Mouse (Mus musculus) midbrain, embryonic 11.5 days (tissue): ENCODE measurements around the gene E330021D16Rik. TPM values are rescaled to one million over a fixed set of nuclear protein-coding genes. Genes with fewer than 3 reads are reported as not detected.

Source experiments
- ATAC-seq: fragments of 200-750 bp; cut with Nextera tagmentation; 2 replicates; pipeline ENCODE4 v1.8.0; 2017; ENCODE audit warnings: moderate TSS enrichment, moderate library complexity; ENCODE audit not compliant: low FRiP score
- DNase-seq: peaks from one replicate; pipeline ENCODE4 v3.0.0; 2015; ENCODE audit warnings: low spot score; ENCODE audit errors: missing footprints
- H3K27ac ChIP-seq: fragments of 300-500 bp; sonication (generic); 2 replicates; pipeline ENCODE4 v1.5.1; 2014; ENCODE audit warnings: low read depth, low read length
- H3K27me3 ChIP-seq: fragments of 300-500 bp; sonication (generic); 2 replicates; pipeline ENCODE4 v1.6.1; 2014; ENCODE audit warnings: mild to moderate bottlenecking, low read length, moderate library complexity, mixed read lengths; ENCODE audit not compliant: control insufficient read depth, insufficient read depth
- H3K36me3 ChIP-seq: fragments of 300-500 bp; sonication (generic); 2 replicates; pipeline ENCODE4 v1.6.1; 2014; ENCODE audit warnings: mild to moderate bottlenecking, low read length, moderate library complexity, mixed read lengths; ENCODE audit not compliant: control insufficient read depth, insufficient read depth
- H3K4me1 ChIP-seq: fragments of 300-500 bp; sonication (generic); 2 replicates; pipeline ENCODE4 v1.6.1; 2014; ENCODE audit warnings: low read length; ENCODE audit not compliant: control insufficient read depth, insufficient read depth
- H3K4me2 ChIP-seq: fragments of 300-500 bp; sonication (generic); 2 replicates; pipeline ENCODE4 v1.6.1; 2014; ENCODE audit warnings: mild to moderate bottlenecking, moderate library complexity
- H3K4me3 ChIP-seq: fragments of 300-500 bp; sonication (generic); 2 replicates; pipeline ENCODE4 v1.5.1; 2014; ENCODE audit warnings: low read depth, low read length
- H3K9ac ChIP-seq: fragments of 300-500 bp; sonication (generic); 2 replicates; pipeline ENCODE4 v1.6.1; 2014; ENCODE audit warnings: low read length
- H3K9me3 ChIP-seq: fragments of 300-500 bp; sonication (generic); 2 replicates; pipeline ENCODE4 v1.6.1; 2016; ENCODE audit warnings: low read length; ENCODE audit not compliant: control insufficient read depth
- WGBS: fragments of 180-500 bp; shearing (Covaris S2); extraction: QIAGEN DNeasy Blood & Tissue Kit; methylation state at CpG from one replicate; pipeline ENCODE4 v1.1.7; 2014; 5-methylcytosine and 5-hydroxymethylcytosine counted together
- polyA plus RNA-seq: library from polyadenylated mRNA; unstranded; fragments of >200 nt; fragmentation: Nextera tagmentation; extraction: Ambion mirVana; gene quantifications from 2 replicates; pipeline ENCODE4 v1.2.1, GENCODE M21; 2014

E330021D16Rik gene
- polyA plus RNA-seq, 1 experiment from 2014 or later: not detected

DNA sequence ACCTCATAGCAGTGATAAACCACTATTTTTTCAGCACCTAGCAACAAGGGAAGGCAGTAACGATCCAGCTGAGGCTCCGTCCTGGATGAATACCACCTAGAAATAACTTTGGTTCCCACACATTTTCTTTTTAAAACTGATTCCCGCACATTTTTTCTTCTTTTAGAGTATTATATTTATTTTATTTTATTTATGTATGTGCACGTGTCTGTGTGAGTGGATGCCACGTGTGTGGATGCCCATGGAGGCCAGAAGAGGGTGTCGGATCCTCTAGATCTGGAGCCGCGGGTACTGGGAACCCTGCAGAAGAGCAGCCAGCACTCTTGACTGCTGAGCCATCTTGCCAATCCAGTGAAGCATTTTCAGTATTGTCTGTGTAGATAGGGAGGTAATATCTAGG, 52.1 kb downstream of the E330021D16Rik start:
- Histone ChIP-seq H3K9me3 (no peaks in the 10 kb centered on the region), H3K4me3 (no peak overlapping the region), H3K4me2 (no peak overlapping the region), H3K4me1 (no peaks in the 10 kb centered on the region), H3K27ac (no peak overlapping the region), H3K9ac (no peak overlapping the region), H3K27me3 (no peaks in the 10 kb centered on the region), H3K36me3 (no peaks in the 10 kb centered on the region)
- 90% methylated on average over 8 of the region's 8 CpGs for WGBS
- DNase-seq: peak; percentile 28
- ATAC-seq: no peak

DNA sequence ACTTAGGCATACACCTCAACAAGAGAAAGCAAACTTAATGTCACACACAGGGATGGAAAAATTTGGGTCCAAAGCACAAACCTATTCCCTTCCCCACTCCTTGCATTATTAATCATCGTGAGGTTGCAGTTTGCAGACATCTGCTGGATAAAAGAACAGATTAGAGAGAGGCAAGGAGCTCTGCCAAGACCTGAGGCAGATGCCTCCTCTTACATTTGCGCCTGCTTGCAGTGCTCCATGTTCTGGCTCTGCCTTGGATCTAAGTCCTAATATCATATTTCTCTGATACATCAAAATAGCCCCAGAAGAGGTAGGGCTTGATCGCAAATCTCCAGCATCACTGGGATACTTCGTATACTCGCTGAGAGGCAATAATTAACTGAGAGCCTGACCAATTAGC, 56.9 kb downstream of the E330021D16Rik start:
- ATAC-seq: no peak
- Histone ChIP-seq H3K9me3 (no peaks in the 10 kb centered on the region), H3K4me2 (no peak overlapping the region), H3K4me1 (no peaks in the 10 kb centered on the region), H3K36me3 (no peaks in the 10 kb centered on the region), H3K27me3 (no peaks in the 10 kb centered on the region), H3K9ac (no peak overlapping the region), H3K4me3 (no peak overlapping the region), H3K27ac (no peak overlapping the region)
- 86% methylated on average over 5 of the region's 5 CpGs for WGBS
- peak; percentile 23 for DNase-seq

DNA sequence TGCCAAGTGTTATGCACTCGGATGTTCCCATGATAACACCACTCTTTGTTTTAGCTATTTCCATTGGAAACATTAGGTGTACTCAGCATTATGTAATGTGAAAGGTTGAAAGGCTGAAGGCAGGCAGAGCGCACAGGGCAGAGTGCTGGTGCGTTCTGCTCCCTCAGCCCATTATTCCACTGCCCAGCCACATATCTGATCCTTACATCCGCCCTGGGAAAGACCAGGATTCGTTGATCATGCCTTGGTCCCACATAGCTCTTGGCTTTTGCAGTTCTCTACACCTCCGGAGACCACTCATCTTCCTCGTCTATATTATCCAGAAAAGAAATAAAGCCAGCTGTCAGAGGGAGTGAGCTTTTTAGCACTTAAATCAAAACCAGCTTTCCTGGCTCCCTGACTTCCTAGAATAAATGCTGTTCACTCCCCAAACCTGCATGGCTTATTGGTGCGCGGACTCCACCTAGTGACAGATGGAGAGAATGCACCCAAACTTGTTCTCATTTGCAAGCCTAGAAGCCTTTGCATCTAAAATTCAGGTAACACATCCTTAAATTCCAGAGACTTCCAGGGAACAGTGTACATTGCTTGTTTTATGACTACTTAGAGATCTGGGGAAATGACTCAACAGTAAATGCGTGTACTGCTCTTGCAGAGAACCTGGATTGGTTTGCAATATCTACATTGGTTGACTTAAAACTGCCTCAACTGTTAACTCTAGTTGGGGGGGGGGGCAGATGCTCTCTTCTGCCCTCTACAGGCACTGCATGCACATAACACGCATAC, 61.8 kb downstream of the E330021D16Rik start:
- H3K27ac ChIP-seq: no peak overlapping the region
- no peak overlapping the region for H3K9ac ChIP-seq
- H3K36me3 ChIP-seq: no peaks in the 10 kb centered on the region
- DNase-seq: peak; percentile 96
- no peaks in the 10 kb centered on the region for H3K27me3 ChIP-seq
- peak; percentile 58; the same call in 1 of the 2 replicates for ATAC-seq
- H3K4me2 ChIP-seq: no peak overlapping the region
- 44% methylated on average over 11 of the region's 11 CpGs for WGBS
- H3K4me1 ChIP-seq: no peaks in the 10 kb centered on the region
- no peak overlapping the region for H3K4me3 ChIP-seq
- no peaks in the 10 kb centered on the region for H3K9me3 ChIP-seq

Other genes with a start within 250 kb of the E330021D16Rik start
- 1.2 and 1.8 TPM in 2 replicates for gene Grin2b, start 242.1 kb downstream of the E330021D16Rik start, polyA plus RNA-seq
- not detected in 2 replicates for gene Gm8994, start 88.0 kb downstream of the E330021D16Rik start, polyA plus RNA-seq
- 43.4 and 46.8 TPM in 2 replicates for gene Atf7ip, start 90.6 kb upstream of the E330021D16Rik start, polyA plus RNA-seq
- 0.84 and 1.4 TPM in 2 replicates for gene Plbd1, start 246.4 kb upstream of the E330021D16Rik start, polyA plus RNA-seq